Mouse (Mus musculus) erythroblast, embryonic 14.5 days (primary cell): Measurements from ENCODE around the gene Rbfox1.

Experiments
- GATA1 ChIP-seq: IDR thresholded peaks from 2 replicates; pipeline ENCODE4 v1.6.1; 2012; ENCODE audit warnings: low read length, inconsistent platforms, mixed read lengths
- TAL1 ChIP-seq: IDR thresholded peaks from 3 replicates; pipeline ENCODE4 v1.6.1; 2012; ENCODE audit warnings: low read length, inconsistent platforms, mixed read lengths

DNA sequence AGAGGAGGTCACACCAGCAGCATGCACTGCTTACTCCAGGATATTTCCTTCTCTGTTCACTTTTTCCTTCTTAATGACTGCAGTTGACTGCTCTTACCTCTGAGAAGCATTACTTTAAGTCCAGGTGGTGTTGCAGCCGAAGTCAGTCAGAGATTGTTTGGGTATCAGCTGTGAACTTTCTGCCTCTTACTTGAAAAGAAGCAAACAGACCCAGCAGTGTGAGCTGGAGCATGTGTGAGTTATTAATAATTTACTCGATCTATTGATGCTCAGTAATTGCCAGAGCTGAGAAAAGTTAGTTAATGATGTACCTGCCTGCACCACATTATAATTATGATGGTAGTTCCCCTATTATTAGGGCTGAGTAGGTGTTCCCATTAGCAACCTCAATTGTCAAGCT, 1014.9 kb downstream of the Rbfox1 start:
- TF ChIP-seq GATA1 (no peak), TAL1 (no peak)
